Mouse (Mus musculus): ENCODE measurements around the gene Shroom3.

- TF ChIP-seq POLR2A (IDR thresholded peaks at IDR 0.05; ENCODE audit: borderline replicate concordance, control insufficient read depth, low read depth, low read length) (no peak), CTCF (IDR thresholded peaks at IDR 0.05; ENCODE audit: control insufficient read depth, insufficient read depth, low read length) (no peak)
These were observed 154.1 kb downstream of the Shroom3 start for GRCm38 (mm10) chr5:92837311-92837710.

Data from bone marrow, adult 2 months (tissue).